Mouse (Mus musculus) heart, embryonic 10.5 days (tissue): Measurements from ENCODE around the gene Fermt1. TPM values are rescaled to one million over a fixed set of nuclear protein-coding genes. Genes with fewer than 3 reads are reported as not detected.
A peak's percentile ranks its signal among the peaks of the same experiment; 100 is the strongest.

ENCODE experiments used
- DNase-seq: peaks from one replicate; pipeline ENCODE4 v3.0.0-alpha.2; 2017; ENCODE audit warnings: low spot score
- H3K27ac ChIP-seq: fragments of 300-500 bp; sonication (generic); 2 replicates; pipeline ENCODE4 v1.5.1; 2016; ENCODE audit warnings: mild to moderate bottlenecking
- H3K27me3 ChIP-seq: fragments of 300-500 bp; sonication (generic); 2 replicates; pipeline ENCODE4 v1.6.1; 2016; ENCODE audit warnings: mild to moderate bottlenecking; ENCODE audit not compliant: poor library complexity, insufficient read depth, severe bottlenecking
- H3K36me3 ChIP-seq: fragments of 300-500 bp; sonication (generic); 2 replicates; pipeline ENCODE4 v1.6.1; 2016; ENCODE audit warnings: mild to moderate bottlenecking, moderate library complexity
- H3K4me1 ChIP-seq: fragments of 300-500 bp; sonication (generic); 2 replicates; pipeline ENCODE4 v1.6.1; 2016; ENCODE audit warnings: mild to moderate bottlenecking
- H3K4me3 ChIP-seq: fragments of 300-500 bp; sonication (generic); 2 replicates; pipeline ENCODE4 v1.5.1; 2016; ENCODE audit warnings: mild to moderate bottlenecking, moderate library complexity
- H3K9me3 ChIP-seq: fragments of 300-500 bp; sonication (generic); 2 replicates; pipeline ENCODE4 v1.6.1; 2016; ENCODE audit warnings: mild to moderate bottlenecking, moderate library complexity
- WGBS: fragments of 180-500 bp; shearing (Covaris S2); methylation state at CpG from one replicate; pipeline ENCODE4 v1.1.7; 2016; 5-methylcytosine and 5-hydroxymethylcytosine counted together
- polyA plus RNA-seq: library from polyadenylated mRNA; unstranded; fragments of >200 nt; fragmentation: Nextera tagmentation; extraction: Ambion mirVana; gene quantifications from 2 replicates; pipeline ENCODE4 v1.2.1, GENCODE M21; 2016

Fermt1 gene
- polyA plus RNA-seq, 1 experiment from 2014 or later = 5.6 TPM

- Histone ChIP-seq H3K27ac (no peak overlapping the region), H3K4me3 (no peak overlapping the region), H3K4me1 (no peaks in the 10 kb centered on the region), H3K27me3 (no peaks in the 10 kb centered on the region), H3K9me3 (no peaks in the 10 kb centered on the region), H3K36me3 (no peaks in the 10 kb centered on the region)
- 69% methylated on average over 3 of the region's 4 CpGs for WGBS
- no peak for DNase-seq
These were observed 43.6 kb downstream of the Fermt1 start for GRCm38 (mm10) chr2:132902056-132902455.

- no peak for DNase-seq
- H3K4me3 ChIP-seq = no peak overlapping the region
- no peaks in the 10 kb centered on the region for H3K36me3 ChIP-seq
- H3K27ac ChIP-seq = no peak overlapping the region
- H3K9me3 ChIP-seq = no peaks in the 10 kb centered on the region
- H3K4me1 ChIP-seq = no peaks in the 10 kb centered on the region
- 71% methylated on average over 4 of the region's 4 CpGs for WGBS
- H3K27me3 ChIP-seq = no peaks in the 10 kb centered on the region
These were observed 44.1 kb downstream of the Fermt1 start for GRCm38 (mm10) chr2:132901636-132902035.

GRCm38 (mm10) chr2:132900596-132900995, 45.1 kb downstream of the Fermt1 start:
- Histone ChIP-seq H3K36me3 (no peaks in the 10 kb centered on the region), H3K27ac (no peak overlapping the region), H3K4me1 (no peaks in the 10 kb centered on the region), H3K9me3 (no peaks in the 10 kb centered on the region), H3K4me3 (no peak overlapping the region), H3K27me3 (no peaks in the 10 kb centered on the region)
- DNase-seq = no peak
- WGBS = 54% methylated on average over 1 of the region's 1 CpGs

- Histone ChIP-seq H3K4me1 (no peaks in the 10 kb centered on the region), H3K9me3 (no peaks in the 10 kb centered on the region), H3K36me3 (no peaks in the 10 kb centered on the region), H3K27ac (no peak overlapping the region), H3K4me3 (no peak overlapping the region), H3K27me3 (no peaks in the 10 kb centered on the region)
- 42% methylated on average over 1 of the region's 1 CpGs for WGBS
- no peak for DNase-seq
These were observed 47.5 kb downstream of the Fermt1 start for GRCm38 (mm10) chr2:132898211-132898610.

GRCm38 (mm10) chr2:132893826-132894225, 51.9 kb downstream of the Fermt1 start:
- no peak overlapping the region for H3K4me3 ChIP-seq
- no peaks in the 10 kb centered on the region for H3K9me3 ChIP-seq
- H3K36me3 ChIP-seq = no peaks in the 10 kb centered on the region
- H3K27me3 ChIP-seq = no peaks in the 10 kb centered on the region
- H3K27ac ChIP-seq = no peak overlapping the region
- H3K4me1 ChIP-seq = no peaks in the 10 kb centered on the region
- WGBS = 83% methylated on average over 5 of the region's 5 CpGs
- DNase-seq = no peak

GRCm38 (mm10) chr2:132885312-132885711, 60.4 kb downstream of the Fermt1 start:
- Histone ChIP-seq H3K4me3 (no peak overlapping the region), H3K27ac (no peak overlapping the region), H3K27me3 (peaks cover 11% of the 10 kb centered on the region; the same call in 1 of the 2 replicates), H3K9me3 (no peaks in the 10 kb centered on the region), H3K36me3 (no peaks in the 10 kb centered on the region), H3K4me1 (peaks cover 17% of the 10 kb centered on the region; the same call in 1 of the 2 replicates)
- no peak for DNase-seq
- WGBS = 75% methylated on average over 7 of the region's 7 CpGs

- H3K4me3 ChIP-seq = no peak overlapping the region
- DNase-seq = peak; percentile 84
- H3K27ac ChIP-seq = no peak overlapping the region
- 34% methylated on average over 8 of the region's 8 CpGs for WGBS
- no peaks in the 10 kb centered on the region for H3K9me3 ChIP-seq
- H3K36me3 ChIP-seq = no peaks in the 10 kb centered on the region
- H3K27me3 ChIP-seq = peaks cover 19% of the 10 kb centered on the region
- H3K4me1 ChIP-seq = peaks cover 26% of the 10 kb centered on the region; the same call in 1 of the 2 replicates
These were observed 61.3 kb downstream of the Fermt1 start for GRCm38 (mm10) chr2:132884303-132884967.

GRCm38 (mm10) chr2:132880844-132881645, 64.7 kb downstream of the Fermt1 start, which contains the start of gene Lrrn4:
Gene Lrrn4 (minus strand): TSS chr2:132880891.
- Histone ChIP-seq H3K9me3 (no peaks in the 10 kb centered on the region), H3K27me3 (peaks cover 47% of the 10 kb centered on the region), H3K27ac (peak within 1 kb of the TSS; percentile 75), H3K36me3 (no peaks in the 10 kb centered on the region), H3K4me3 (peak within 1 kb of the TSS; percentile 72), H3K4me1 (peaks cover 35% of the 10 kb centered on the region)
- 6% methylated on average over 12 of the region's 12 CpGs for WGBS
- DNase-seq = no peak

- H3K4me1 ChIP-seq = peaks cover 32% of the 10 kb centered on the region
- under 1% methylated on average over 58 of the region's 58 CpGs for WGBS
- H3K27me3 ChIP-seq = peaks cover 47% of the 10 kb centered on the region
- H3K36me3 ChIP-seq = 0 out of 2 replicates have a peak, but pooled peaks cover 8% of the 10 kb centered on the region
- H3K9me3 ChIP-seq = no peaks in the 10 kb centered on the region
- no peak for DNase-seq
- peak overlapping the region; percentile 72 for H3K4me3 ChIP-seq
- H3K27ac ChIP-seq = peak overlapping the region; percentile 75
These were observed 66.3 kb downstream of the Fermt1 start for GRCm38 (mm10) chr2:132879261-132880044.

GRCm38 (mm10) chr2:132876991-132877390, 68.7 kb downstream of the Fermt1 start:
- no peaks in the 10 kb centered on the region for H3K9me3 ChIP-seq
- H3K27me3 ChIP-seq = peaks cover 47% of the 10 kb centered on the region
- no peak for DNase-seq
- peaks cover 33% of the 10 kb centered on the region for H3K4me1 ChIP-seq
- 0 out of 2 replicates have a peak, but pooled peaks cover 8% of the 10 kb centered on the region for H3K36me3 ChIP-seq
- no peak overlapping the region for H3K4me3 ChIP-seq
- H3K27ac ChIP-seq = no peak overlapping the region
- WGBS = 76% methylated on average over 1 of the region's 1 CpGs

GRCm38 (mm10) chr2:132873657-132874326, 71.9 kb downstream of the Fermt1 start:
- H3K27ac ChIP-seq = no peak overlapping the region
- no peak overlapping the region for H3K4me3 ChIP-seq
- H3K9me3 ChIP-seq = no peaks in the 10 kb centered on the region
- peaks cover 22% of the 10 kb centered on the region for H3K27me3 ChIP-seq
- peaks cover 7% of the 10 kb centered on the region; the same call in 1 of the 2 replicates for H3K4me1 ChIP-seq
- no peak for DNase-seq
- 77% methylated on average over 10 of the region's 10 CpGs for WGBS
- H3K36me3 ChIP-seq = 0 out of 2 replicates have a peak, but pooled peaks cover 8% of the 10 kb centered on the region

- DNase-seq = no peak
- no peak overlapping the region for H3K27ac ChIP-seq
- no peaks in the 10 kb centered on the region for H3K9me3 ChIP-seq
- WGBS = 79% methylated on average over 3 of the region's 3 CpGs
- H3K4me1 ChIP-seq = 0 out of 2 replicates have a peak, but pooled peaks cover 2% of the 10 kb centered on the region
- no peak overlapping the region for H3K4me3 ChIP-seq
- peaks cover under 1% of the 10 kb centered on the region; the same call in 1 of the 2 replicates for H3K27me3 ChIP-seq
- H3K36me3 ChIP-seq = peaks cover 13% of the 10 kb centered on the region; the same call in 1 of the 2 replicates
These were observed 74.0 kb downstream of the Fermt1 start for GRCm38 (mm10) chr2:132871663-132872062.
